Mouse (Mus musculus) forebrain, postnatal 0 days (tissue): ENCODE measurements around the gene Ulk4. TPM values are rescaled to one million over a fixed set of nuclear protein-coding genes. Genes with fewer than 3 reads are reported as not detected.

ENCODE experiments used
- ATAC-seq: fragments of 200-750 bp; cut with Nextera tagmentation; 2 replicates; pipeline ENCODE4 v1.8.0; 2017; ENCODE audit warnings: mild to moderate bottlenecking, moderate library complexity
- DNase-seq: peaks from one replicate; pipeline ENCODE4 v3.0.0-alpha.2; 2015
- H3K27ac ChIP-seq: fragments of 300-500 bp; sonication (generic); 2 replicates; pipeline ENCODE4 v1.5.1; 2014; ENCODE audit warnings: low read depth, mild to moderate bottlenecking, antibody characterized with exemption, low read length, moderate library complexity, mixed read lengths
- H3K27me3 ChIP-seq: fragments of 300-500 bp; sonication (generic); 2 replicates; pipeline ENCODE4 v1.6.1; 2014; ENCODE audit warnings: mild to moderate bottlenecking, low read length, mixed read lengths; ENCODE audit not compliant: insufficient read depth
- H3K36me3 ChIP-seq: fragments of 300-500 bp; sonication (generic); 2 replicates; pipeline ENCODE4 v1.6.1; 2014; ENCODE audit warnings: mild to moderate bottlenecking, moderate library complexity; ENCODE audit not compliant: insufficient read depth
- H3K4me1 ChIP-seq: fragments of 300-500 bp; sonication (generic); 2 replicates; pipeline ENCODE4 v1.6.1; 2014; ENCODE audit warnings: antibody characterized with exemption; ENCODE audit not compliant: insufficient read depth
- H3K4me2 ChIP-seq: fragments of 300-500 bp; sonication (generic); 2 replicates; pipeline ENCODE4 v1.6.1; 2014; ENCODE audit warnings: low read depth, mild to moderate bottlenecking, moderate library complexity
- H3K4me3 ChIP-seq: fragments of 300-500 bp; sonication (generic); 2 replicates; pipeline ENCODE4 v1.5.1; 2014; ENCODE audit warnings: low read depth, low read length, mixed read lengths
- H3K9ac ChIP-seq: fragments of 300-500 bp; sonication (generic); 2 replicates; pipeline ENCODE4 v1.6.1; 2014; ENCODE audit warnings: mild to moderate bottlenecking
- H3K9me3 ChIP-seq: fragments of 300-500 bp; sonication (generic); 2 replicates; pipeline ENCODE4 v1.6.1; 2016; ENCODE audit warnings: low read length
- CTCF ChIP-seq: sonication (generic); IDR thresholded peaks from 2 replicates; pipeline ENCODE4 v1.5.1; 2016; ENCODE audit warnings: antibody characterized with exemption, control low read depth, low read depth
- WGBS: fragments of 180-500 bp; shearing (Covaris S2); extraction: QIAGEN DNeasy Blood & Tissue Kit; methylation state at CpG from one replicate; pipeline ENCODE4 v1.1.7; 2014; 5-methylcytosine and 5-hydroxymethylcytosine counted together
- polyA plus RNA-seq: library from polyadenylated mRNA; unstranded; fragments of >200 nt; fragmentation: Nextera tagmentation; extraction: Ambion mirVana; gene quantifications from 2 replicates; pipeline ENCODE4 v1.2.1, GENCODE M21; 2015
- total RNA-seq: library from RNA; depleted of rRNA; stranded (reverse); fragments of >200 nt; gene quantifications from 2 replicates; pipeline ENCODE4 v1.2.3, GENCODE M21; 2014

Gene Ulk4
- total and polyA plus RNA-seq, 2 experiments from 2014 or later = 13.3 to 105 TPM

DNA sequence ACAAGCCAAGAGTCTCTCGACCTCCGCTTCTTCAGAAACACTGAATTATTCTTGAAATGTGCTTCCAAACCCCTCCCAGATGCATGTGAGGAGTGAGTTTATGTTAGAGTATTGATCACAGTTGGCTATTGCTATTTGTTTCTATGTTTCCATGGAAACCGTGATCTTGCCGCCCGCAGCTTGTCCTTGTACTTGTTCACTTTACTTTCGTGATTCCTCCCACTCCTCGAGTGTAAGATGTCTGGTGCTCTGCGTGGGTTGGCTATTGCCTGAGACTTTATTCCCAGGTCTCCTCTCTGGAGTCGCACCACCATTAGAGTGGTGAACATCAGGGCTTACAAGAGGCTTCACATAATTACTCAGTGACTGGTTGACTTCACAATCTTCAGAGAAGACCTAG, 80.5 kb downstream of the Ulk4 start:
- Histone ChIP-seq H3K4me1 (no peaks in the 10 kb centered on the region), H3K36me3 (0 out of 2 replicates have a peak, but pooled peaks cover 2% of the 10 kb centered on the region), H3K4me2 (no peak overlapping the region), H3K27ac (no peak overlapping the region), H3K9ac (no peak overlapping the region), H3K27me3 (no peaks in the 10 kb centered on the region), H3K4me3 (no peak overlapping the region), H3K9me3 (0 out of 2 replicates have a peak, but pooled peaks cover 9% of the 10 kb centered on the region)
- ATAC-seq = no peak
- DNase-seq = no peak
- 92% methylated on average over 9 of the region's 9 CpGs for WGBS
- TF ChIP-seq CTCF = no peak

DNA sequence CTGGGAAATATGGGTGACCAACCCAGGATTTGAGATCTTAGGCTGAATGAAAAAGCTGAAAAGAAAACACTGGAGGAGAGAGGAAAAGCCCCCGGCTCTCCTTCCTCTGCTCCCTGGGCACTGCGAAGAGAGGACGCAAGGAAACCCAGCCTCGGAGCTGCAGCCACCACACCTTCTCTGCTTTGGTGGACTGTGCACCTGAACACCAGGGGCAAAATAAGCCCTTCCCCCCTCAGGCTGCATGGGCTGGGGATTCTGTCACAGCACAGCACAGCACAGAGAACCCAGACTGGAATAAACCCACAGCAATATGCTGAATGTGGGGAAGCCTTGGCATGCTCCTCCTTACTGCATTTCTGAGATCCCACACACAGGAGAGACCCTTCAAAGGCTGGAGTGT, 81.9 kb downstream of the Ulk4 start:
- no peak for DNase-seq
- Histone ChIP-seq H3K36me3 (0 out of 2 replicates have a peak, but pooled peaks cover 2% of the 10 kb centered on the region), H3K4me2 (no peak overlapping the region), H3K9me3 (0 out of 2 replicates have a peak, but pooled peaks cover 9% of the 10 kb centered on the region), H3K4me1 (no peaks in the 10 kb centered on the region), H3K27me3 (no peaks in the 10 kb centered on the region), H3K4me3 (no peak overlapping the region), H3K9ac (no peak overlapping the region), H3K27ac (no peak overlapping the region)
- TF ChIP-seq CTCF = no peak
- ATAC-seq = no peak
- 96% methylated on average over 4 of the region's 4 CpGs for whole genome bisulfite sequencing

DNA sequence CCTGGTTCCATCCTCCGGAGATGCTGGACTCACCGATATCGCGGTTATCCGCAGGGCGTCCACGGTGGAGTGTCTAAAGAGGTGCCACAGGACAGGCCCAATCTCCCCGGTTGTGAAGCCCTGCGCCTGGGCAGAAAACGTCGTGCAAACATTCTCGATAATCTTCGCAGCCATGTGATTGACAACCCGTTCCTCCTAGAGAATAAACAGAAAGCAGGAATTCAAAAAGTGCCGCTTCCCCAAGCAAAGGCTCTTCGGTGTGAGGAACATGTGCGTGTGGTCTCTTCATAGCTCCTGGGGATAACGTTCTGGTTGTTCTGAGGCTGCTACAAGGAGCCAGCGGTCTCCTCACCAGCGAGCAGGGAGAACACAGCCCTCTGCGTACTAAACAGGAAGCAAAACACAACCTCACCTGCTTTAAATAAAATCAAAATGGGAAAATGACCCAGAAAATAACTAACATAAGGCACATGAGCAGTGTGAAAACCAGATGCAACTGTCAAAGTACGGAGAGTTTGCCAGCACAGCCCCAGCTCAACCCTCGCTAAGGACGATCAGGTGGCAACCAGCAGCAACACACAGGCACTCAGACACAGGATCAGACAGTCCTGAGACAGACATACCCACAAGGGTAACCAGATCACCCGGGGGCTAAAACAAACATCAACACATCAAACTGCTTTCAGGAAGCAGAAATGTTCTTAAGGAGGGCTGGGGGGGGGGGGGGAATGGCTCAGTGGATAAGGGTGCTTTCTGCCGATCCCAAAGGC, 84.2 kb downstream of the Ulk4 start:
- WGBS = 96% methylated on average over 26 of the region's 26 CpGs

DNA sequence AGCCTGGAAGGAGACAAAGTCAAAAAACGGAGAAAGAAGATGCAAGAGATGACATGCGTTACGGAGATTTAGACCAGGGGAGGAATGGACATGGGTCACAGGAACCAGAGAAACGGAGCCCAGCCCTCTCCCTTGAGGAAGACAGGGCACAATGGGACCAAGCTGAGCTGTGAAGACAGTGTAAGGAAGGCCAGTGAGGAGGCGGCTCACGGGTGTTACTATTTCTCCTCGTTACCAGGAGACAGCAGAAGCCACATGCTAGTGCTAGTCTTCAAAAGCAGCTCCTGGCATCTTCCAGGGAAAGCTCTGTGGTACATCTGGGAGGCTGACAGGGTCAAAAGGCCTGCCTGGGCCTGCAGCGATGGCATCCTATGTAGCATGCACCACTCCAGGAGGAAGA, 89.2 kb downstream of the Ulk4 start:
- Histone ChIP-seq H3K27me3 (no peaks in the 10 kb centered on the region), H3K36me3 (no peaks in the 10 kb centered on the region), H3K9me3 (no peaks in the 10 kb centered on the region), H3K9ac (no peak overlapping the region), H3K4me1 (no peaks in the 10 kb centered on the region), H3K4me3 (no peak overlapping the region), H3K4me2 (no peak overlapping the region), H3K27ac (no peak overlapping the region)
- WGBS = 81% methylated on average over 8 of the region's 8 CpGs
- no peak for DNase-seq
- no peak for TF ChIP-seq CTCF
- ATAC-seq = no peak

More for the DNA sequence above, 84.2 kb downstream of the Ulk4 start:
- no peak for ATAC-seq
- Histone ChIP-seq H3K36me3 (0 out of 2 replicates have a peak, but pooled peaks cover 2% of the 10 kb centered on the region), H3K27me3 (no peaks in the 10 kb centered on the region), H3K4me2 (no peak overlapping the region), H3K9me3 (0 out of 2 replicates have a peak, but pooled peaks cover 9% of the 10 kb centered on the region), H3K4me3 (no peak overlapping the region), H3K9ac (no peak overlapping the region), H3K4me1 (no peaks in the 10 kb centered on the region), H3K27ac (no peak overlapping the region)
- no peak for TF ChIP-seq CTCF
- no peak for DNase-seq

DNA sequence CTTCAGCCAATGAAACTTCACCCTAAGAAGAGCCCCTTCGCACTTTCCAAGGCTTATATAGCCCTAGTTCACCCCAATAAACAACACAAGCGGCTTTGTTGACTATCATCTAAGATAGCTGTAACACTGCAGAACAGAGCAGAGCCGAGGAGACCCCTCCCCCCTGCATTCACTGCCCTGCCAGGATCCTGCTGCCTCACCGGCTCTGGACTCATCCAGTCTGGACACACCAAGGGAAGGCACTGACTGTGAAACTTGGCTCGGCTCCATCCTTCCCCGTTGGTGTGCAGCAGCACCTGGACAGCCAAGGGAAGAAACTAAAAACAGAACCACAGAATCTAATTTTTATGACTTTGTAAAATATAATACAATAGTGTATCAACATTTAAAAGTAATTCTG, 91.2 kb downstream of the Ulk4 start:
- DNase-seq = no peak
- no peaks in the 10 kb centered on the region for H3K9me3 ChIP-seq
- no peak for TF ChIP-seq CTCF

DNA sequence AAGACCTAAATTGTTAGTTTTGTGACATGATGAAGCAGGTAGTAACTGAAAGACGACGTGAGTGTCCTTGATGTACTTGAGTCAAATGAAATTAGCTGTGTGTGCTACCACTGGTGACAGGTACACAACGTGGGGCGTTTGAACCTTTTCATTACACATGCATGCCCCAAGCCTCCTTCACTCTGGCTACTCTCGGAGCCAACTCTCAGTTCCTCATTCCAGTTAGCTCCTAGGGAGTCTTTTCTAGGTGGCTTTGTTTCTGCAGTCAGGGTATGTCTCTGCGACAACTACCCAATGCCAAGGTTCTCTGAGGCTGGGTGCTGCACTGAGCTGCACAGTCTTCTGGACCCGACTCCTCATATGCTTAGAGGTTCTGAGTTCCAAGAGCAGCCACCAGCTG, 100.6 kb downstream of the Ulk4 start:
- no peak for DNase-seq
- WGBS = 93% methylated on average over 7 of the region's 7 CpGs
- no peak overlapping the region for H3K9ac ChIP-seq
- no peaks in the 10 kb centered on the region for H3K27me3 ChIP-seq
- H3K36me3 ChIP-seq = 0 out of 2 replicates have a peak, but pooled peaks cover 3% of the 10 kb centered on the region
- H3K4me3 ChIP-seq = no peak overlapping the region
- no peak overlapping the region for H3K27ac ChIP-seq
- peaks cover 5% of the 10 kb centered on the region; the same call in 1 of the 2 replicates for H3K9me3 ChIP-seq
- H3K4me2 ChIP-seq = no peak overlapping the region
- ATAC-seq = no peak
- no peak for TF ChIP-seq CTCF
- H3K4me1 ChIP-seq = no peaks in the 10 kb centered on the region

More for the DNA sequence above, 91.2 kb downstream of the Ulk4 start:
- Histone ChIP-seq H3K4me1 (no peaks in the 10 kb centered on the region), H3K9ac (no peak overlapping the region), H3K4me3 (no peak overlapping the region), H3K27ac (no peak overlapping the region), H3K27me3 (no peaks in the 10 kb centered on the region), H3K36me3 (no peaks in the 10 kb centered on the region), H3K4me2 (no peak overlapping the region)
- no peak for ATAC-seq
- 68% methylated on average over 6 of the region's 6 CpGs for WGBS

DNA sequence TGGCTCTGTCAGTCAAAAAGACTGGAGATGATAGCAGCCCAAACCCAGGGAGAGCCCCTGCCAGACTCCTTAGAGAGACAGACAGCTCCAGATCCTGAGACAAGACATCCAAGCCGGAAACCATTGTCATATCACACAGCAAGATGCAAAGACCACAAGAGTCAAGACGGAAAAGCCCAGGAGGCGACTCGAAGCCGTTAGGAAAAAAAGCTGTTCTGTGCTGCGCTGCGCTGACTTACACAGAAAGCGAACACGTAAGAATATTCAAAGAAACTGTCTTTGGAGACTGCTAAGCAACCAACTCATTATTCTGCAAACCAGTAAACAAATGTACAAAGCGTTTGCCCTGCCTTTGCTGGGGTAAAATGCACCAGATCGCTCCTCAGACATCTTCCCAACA, 101.8 kb downstream of the Ulk4 start:
- H3K9ac ChIP-seq = no peak overlapping the region
- 57% methylated on average over 11 of the region's 11 CpGs for WGBS
- H3K27me3 ChIP-seq = no peaks in the 10 kb centered on the region
- no peak overlapping the region for H3K4me2 ChIP-seq
- TF ChIP-seq CTCF = no peak
- no peaks in the 10 kb centered on the region for H3K4me1 ChIP-seq
- peaks cover 5% of the 10 kb centered on the region; the same call in 1 of the 2 replicates for H3K9me3 ChIP-seq
- ATAC-seq = peak; percentile 85
- 0 out of 2 replicates have a peak, but pooled peaks cover 3% of the 10 kb centered on the region for H3K36me3 ChIP-seq
- no peak overlapping the region for H3K4me3 ChIP-seq
- peak; percentile 75 for DNase-seq
- H3K27ac ChIP-seq = peak overlapping the region; percentile 74
